ENCODE assay signal across 8 mouse cellular contexts in the genomic region with DNA sequence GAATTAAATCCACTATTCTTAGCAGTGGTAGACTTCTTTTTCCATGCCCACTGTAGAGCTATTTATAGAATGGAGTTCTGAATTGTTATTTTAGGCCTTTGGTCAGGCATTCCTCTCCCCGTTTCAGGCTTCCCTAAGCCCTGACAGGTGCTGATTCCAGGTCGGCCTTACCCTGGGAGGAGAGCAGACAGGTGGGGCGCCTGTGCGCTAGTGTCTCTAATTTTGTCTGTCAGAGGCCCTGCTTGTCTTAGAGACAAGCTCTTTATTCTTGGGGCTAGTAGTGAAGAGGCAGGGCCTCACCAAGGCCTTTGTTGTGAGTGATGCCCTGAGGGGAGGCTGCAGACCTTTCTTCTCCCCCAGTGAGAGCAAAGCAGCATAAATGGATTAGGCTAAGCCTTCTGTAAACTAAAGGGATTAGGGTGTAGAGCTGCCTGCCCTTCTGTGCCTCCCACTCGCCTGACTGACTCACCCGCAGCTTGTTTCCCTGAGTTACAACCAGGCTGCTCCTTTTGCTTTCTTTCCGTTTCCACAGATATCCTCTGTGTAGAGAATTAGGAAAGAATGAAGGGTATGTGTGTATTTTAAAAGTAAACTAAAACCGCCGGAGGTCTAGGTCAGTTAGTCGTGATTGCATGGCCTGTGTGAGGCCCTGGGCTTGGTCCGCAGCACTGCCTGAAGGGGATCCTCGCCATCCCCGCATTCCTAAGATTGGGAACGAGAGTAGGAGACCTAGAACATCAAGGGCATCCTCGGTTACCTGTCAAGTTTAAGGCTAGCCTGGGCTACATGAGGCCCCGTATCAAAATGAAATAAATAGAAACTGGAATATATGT. TPM values are rescaled to one million over a fixed set of nuclear protein-coding genes. Genes with fewer than 3 reads are reported as not detected.
DNase-seq lines count a peak whose midpoint lies in the region; ATAC-seq and TF ChIP-seq lines count a peak whose summit lies in the region.

No protein-coding gene starts in this region.

- no peak overlapping the region for H3K9ac ChIP-seq in hindbrain, postnatal 0 days (replicated peaks; ENCODE audit: low read length)
- H3K9ac ChIP-seq in midbrain, embryonic 14.5 days (replicated peaks; ENCODE audit: low read length): no peak overlapping the region; the same call in 1 of the 2 replicates

- H3K27ac ChIP-seq in hindbrain, postnatal 0 days: peak overlapping the region; percentile 32; the same call in 1 of the 2 replicates
- 0 out of 2 replicates have a peak overlapping the region, but pooled peaks have one; percentile 6 for H3K27ac ChIP-seq in midbrain, embryonic 14.5 days (replicated peaks; ENCODE audit: low read depth, low read length)

- ATAC-seq in hindbrain, postnatal 0 days: peak; percentile 38; the same call in 1 of the 2 replicates
- ATAC-seq in midbrain, embryonic 14.5 days (ENCODE audit: low FRiP score, low TSS enrichment): peak; percentile 50; the same call in 1 of the 2 replicates

- peak; percentile 37 for DNase-seq in gastrocnemius, adult 18-20 months (ENCODE audit: low spot score)
- no peak for DNase-seq in gastrocnemius, adult 8-10 months (ENCODE audit: low spot score in 2 of 2)
- peak; percentile 69 for DNase-seq in embryo, embryonic 10.5 days (ENCODE audit: low spot score)
- peak; percentile 31 for DNase-seq in hindbrain, postnatal 0 days (ENCODE audit: low spot score)
- peak; percentile 75 for DNase-seq in midbrain, embryonic 14.5 days
- no peak for DNase-seq in spleen, adult 12 weeks (ENCODE audit: low spot score)
- DNase-seq in kidney, postnatal 4 days: no peak
- DNase-seq in adrenal gland, adult 18-20 months (ENCODE audit: low spot score in 2 of 2): no peak

- H3K9me3 ChIP-seq in hindbrain, postnatal 0 days (ENCODE audit: low read length): no peaks in the 10 kb centered on the region
- no peaks in the 10 kb centered on the region for H3K9me3 ChIP-seq in midbrain, embryonic 14.5 days (ENCODE audit: control insufficient read depth, low read length)

- WGBS in hindbrain, postnatal 0 days: 44% methylated on average over 16 of the region's 16 CpGs
- 13% methylated on average over 16 of the region's 16 CpGs for WGBS in midbrain, embryonic 14.5 days

- H3K4me3 ChIP-seq in hindbrain, postnatal 0 days (ENCODE audit: low read length): no peak overlapping the region
- no peak overlapping the region for H3K4me3 ChIP-seq in midbrain, embryonic 14.5 days (replicated peaks; ENCODE audit: low read depth, low read length)

- TF ChIP-seq CTCF in hindbrain, postnatal 0 days (IDR thresholded peaks at IDR 0.05; ENCODE audit: low read depth): no peak

- H3K4me1 ChIP-seq in hindbrain, postnatal 0 days (ENCODE audit: insufficient read depth, low read length): 0 out of 2 replicates have a peak, but pooled peaks cover 3% of the 10 kb centered on the region
- H3K4me1 ChIP-seq in midbrain, embryonic 14.5 days (ENCODE audit: control insufficient read depth, insufficient read depth, low read length): peaks cover 11% of the 10 kb centered on the region

- no peaks in the 10 kb centered on the region for H3K27me3 ChIP-seq in hindbrain, postnatal 0 days (ENCODE audit: insufficient read depth, low read length)
- H3K27me3 ChIP-seq in midbrain, embryonic 14.5 days (ENCODE audit: control insufficient read depth, insufficient read depth, low read length): peaks cover 72% of the 10 kb centered on the region

- H3K36me3 ChIP-seq in hindbrain, postnatal 0 days (ENCODE audit: insufficient read depth, low read length): peaks cover 59% of the 10 kb centered on the region
- H3K36me3 ChIP-seq in midbrain, embryonic 14.5 days (ENCODE audit: control insufficient read depth, insufficient read depth, low read length): peaks cover 85% of the 10 kb centered on the region

- H3K4me2 ChIP-seq in hindbrain, postnatal 0 days (ENCODE audit: low read depth, low read length): no peak overlapping the region
- no peak overlapping the region for H3K4me2 ChIP-seq in midbrain, embryonic 14.5 days (ENCODE audit: low read length)

RNA-seq across cellular contexts. Expression of gene Clta, which starts 24.3 kb away (rescaled TPM):
- 10 to 100 TPM; 48.4 to 58.3 TPM for total RNA-seq in gastrocnemius, adult 18-20 months (2021)
- 10 to 100 TPM; 41.3 to 51.1 (median 46.3) TPM for total RNA-seq in gastrocnemius, adult 8-10 months (2022)
- 366 and 404 TPM in 2 replicates for total RNA-seq in hindbrain, postnatal 0 days (2014; rRNA removed)
- polyA plus RNA-seq in hindbrain, postnatal 0 days (2015; fragmentation: Nextera tagmentation; extraction: Ambion mirVana): 379 and 380 TPM in 2 replicates
- polyA plus RNA-seq in midbrain, embryonic 14.5 days (2014; fragmentation: Nextera tagmentation; extraction: Ambion mirVana): 317 and 327 TPM in 2 replicates
- total RNA-seq in adrenal gland, adult 18-20 months (2021): 100 to 1,000 TPM; 169 to 180 TPM

RNA-seq across cellular contexts. Expression of gene Ccin, which starts 45.2 kb away (rescaled TPM):
- total RNA-seq in gastrocnemius, adult 18-20 months (2021): not detected
- not detected for total RNA-seq in gastrocnemius, adult 8-10 months (2022)
- total RNA-seq in hindbrain, postnatal 0 days (2014; rRNA removed): 0.29 TPM in 1 of 2 replicates, not detected in the other
- polyA plus RNA-seq in hindbrain, postnatal 0 days (2015; fragmentation: Nextera tagmentation; extraction: Ambion mirVana): not detected in 2 replicates
- not detected in 2 replicates for polyA plus RNA-seq in midbrain, embryonic 14.5 days (2014; fragmentation: Nextera tagmentation; extraction: Ambion mirVana)
- not detected for total RNA-seq in adrenal gland, adult 18-20 months (2021)

RNA-seq across cellular contexts. Expression of gene Gne, which starts 55.5 kb away (rescaled TPM):
- 10 to 100 TPM in 1 of 2 experiments, 1 to 10 TPM in 1; 9.5 to 12.4 TPM for total RNA-seq in gastrocnemius, adult 18-20 months (2021)
- total RNA-seq in gastrocnemius, adult 8-10 months (2022): 10 to 100 TPM; 10.4 to 15.0 (median 11.0) TPM
- total RNA-seq in hindbrain, postnatal 0 days (2014; rRNA removed): 41.9 and 44.5 TPM in 2 replicates
- 24.7 and 26.1 TPM in 2 replicates for polyA plus RNA-seq in hindbrain, postnatal 0 days (2015; fragmentation: Nextera tagmentation; extraction: Ambion mirVana)
- polyA plus RNA-seq in midbrain, embryonic 14.5 days (2014; fragmentation: Nextera tagmentation; extraction: Ambion mirVana): 21.9 and 29.5 TPM in 2 replicates
- total RNA-seq in adrenal gland, adult 18-20 months (2021): 10 to 100 TPM; 30.1 to 35.3 TPM

Comparison
In these comparisons a context has a peak if more than half of its experiments do, and no peak if none do; other contexts are left out.
1. DNase-seq: peak in gastrocnemius, adult 18-20 months (single experiment), embryo, embryonic 10.5 days (single experiment), hindbrain, postnatal 0 days (single experiment) and midbrain, embryonic 14.5 days (single experiment); none in gastrocnemius, adult 8-10 months (0 of 2), spleen, adult 12 weeks (single experiment), kidney, postnatal 4 days (0 of 2) and adrenal gland, adult 18-20 months (0 of 2).